Mouse (Mus musculus): ENCODE results near the gene Gm3015. TPM values are rescaled to one million over a fixed set of nuclear protein-coding genes. Genes with fewer than 3 reads are reported as not detected.
"Not testable (repeated sequence)": the region's sequence is repeated elsewhere in the genome, so short reads cannot be mapped to it uniquely, and the experiment has no call there.

The Gm3015 gene
- not detected for total RNA-seq (2021)

- intact Hi-C loops (cut with DNase I); DNase-seq: not testable (repeated sequence)
Measured at GRCm38 (mm10) chr14:42768721-42769120, at the start of gene Gm3015. Gm3015 (minus strand) TSS chr14:42768821.

GRCm38 (mm10) chr14:42797887-42798286 lies 29.3 kb upstream of the Gm3015 start, which contains the start of gene Gm10377:
Gm10377 (minus strand) TSS chr14:42797987.
- intact Hi-C loops (cut with DNase I): not testable (repeated sequence)

More at GRCm38 (mm10) chr14:42797887-42798286, 29.3 kb upstream of the Gm3015 start, which contains the start of gene Gm10377:
- DNase-seq: not testable (repeated sequence)

Other genes with a start within 250 kb of the Gm3015 start
- not detected for gene Gm8024, start 244.5 kb downstream of the Gm3015 start, total RNA-seq (2021)
- gene Gm17124, start 168.9 kb downstream of the Gm3015 start, total RNA-seq (2021): not detected
- gene Gm3633, start 126.9 kb downstream of the Gm3015 start, total RNA-seq (2021): not detected
- not detected for gene Gm10378, start 112.9 kb downstream of the Gm3015 start, total RNA-seq (2021)
- not detected for gene Gm10377, start 29.2 kb upstream of the Gm3015 start, total RNA-seq (2021)
- gene Gm21977, start 84.7 kb upstream of the Gm3015 start, total RNA-seq (2021): not detected
- not detected for gene Gm8082, start 224.8 kb upstream of the Gm3015 start, total RNA-seq (2021)
- not detected for gene Gm10376, start 246.8 kb upstream of the Gm3015 start, total RNA-seq (2021)